Mouse (Mus musculus): ENCODE measurements at regions not wholly inside any gene's neighbourhood (a gene's known extent, or its start where the extent isn't known, plus 50 kb on each side); places are given as distances from the start of the nearest gene placed in this dataset.

DNA sequence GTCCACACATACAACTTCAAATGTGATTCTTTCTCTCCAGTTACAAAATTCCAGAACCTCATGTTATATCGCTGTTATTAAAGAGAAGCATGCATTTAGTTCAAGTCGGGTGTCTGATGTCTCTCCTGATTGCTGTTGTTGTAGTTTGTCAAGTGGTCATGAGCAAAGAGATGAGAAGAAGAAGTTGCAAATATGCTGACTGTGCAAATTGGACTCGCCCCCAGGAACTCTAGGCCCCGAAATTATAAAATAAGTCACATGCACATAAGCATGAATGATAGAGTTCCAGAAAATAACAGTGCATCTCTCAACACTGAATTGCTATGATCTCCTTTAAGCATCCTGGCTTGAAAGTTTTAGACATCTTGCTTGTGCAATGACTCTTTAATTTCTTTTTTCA lies 53.3 kb downstream of the Kif2b start:
- no peak for TF ChIP-seq CTCF (IDR thresholded peaks at IDR 0.05; ENCODE audit: low read depth)
- no peak for TF ChIP-seq EP300 (IDR thresholded peaks at IDR 0.05; ENCODE audit: low read depth)
